Mouse (Mus musculus) heart, postnatal 4 days (tissue): ENCODE measurements around the gene Ube2m. TPM values are rescaled to one million over a fixed set of nuclear protein-coding genes. Genes with fewer than 3 reads are reported as not detected.

Source experiments
- DNase-seq: peaks from one replicate; pipeline ENCODE4 v3.0.0; 2021
- total RNA-seq, 2 experiments: library from RNA; stranded (reverse); gene quantifications; 2 replicates each; pipeline ENCODE4 v1.2.3; 2021

Gene Ube2m
- total RNA-seq, 2 experiments from 2014 or later, result 193 to 202 TPM

- no peak for DNase-seq
Measured at GRCm38 (mm10) chr7:12998851-12999250, 39.2 kb downstream of the Ube2m start, which contains the start of gene Trim28. TSS of gene Trim28 (plus strand) at chr7:12999114.

GRCm38 (mm10) chr7:12998053-12998452 lies 40.0 kb downstream of the Ube2m start, which contains the start of gene Slc27a5:
TSS of gene Slc27a5 (minus strand) at chr7:12998192.
- DNase-seq, result no peak

DNA sequence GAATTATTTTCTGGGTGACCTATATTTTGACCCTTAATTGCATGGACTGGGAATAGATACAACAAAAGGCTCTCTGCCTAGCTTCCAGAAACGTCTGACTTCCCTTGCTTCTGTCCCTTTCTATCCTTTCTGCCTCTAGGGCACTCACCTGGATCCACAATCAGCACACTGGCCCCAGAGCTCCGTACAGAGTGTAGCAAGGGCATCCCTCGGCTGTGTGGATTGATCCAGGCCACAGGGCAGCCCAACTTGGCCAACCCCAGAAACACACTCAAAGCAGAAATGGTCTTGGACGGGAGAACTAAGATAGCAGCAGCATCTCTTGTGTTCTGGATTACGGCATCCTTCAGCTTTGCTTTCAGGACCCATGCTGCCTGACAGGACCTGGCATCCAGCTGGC lies 40.8 kb downstream of the Ube2m start:
- DNase-seq, result no peak

- DNase-seq, result no peak
Measured at GRCm38 (mm10) chr7:12995862-12996261, 42.2 kb downstream of the Ube2m start.

DNA sequence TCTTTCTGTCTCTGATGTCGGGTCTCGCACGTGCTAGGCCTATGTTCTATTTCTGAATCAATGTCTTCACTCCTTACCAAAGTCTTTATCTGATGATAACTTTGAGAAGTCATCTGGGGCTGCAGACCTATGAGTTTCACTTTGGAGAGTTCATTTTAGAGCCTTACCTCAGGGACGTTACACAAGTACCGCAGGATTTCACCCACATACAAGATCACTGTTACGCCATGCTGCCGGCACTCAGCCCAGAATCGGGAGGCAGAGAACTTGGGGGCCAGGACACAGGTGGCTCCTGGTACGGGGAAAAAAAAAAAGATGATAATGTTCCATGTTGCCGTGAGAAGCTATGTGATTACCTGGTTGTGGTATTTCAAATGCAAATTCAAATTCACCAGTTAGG lies 44.9 kb downstream of the Ube2m start:
- DNase-seq, result no peak

GRCm38 (mm10) chr7:12992222-12992621 lies 45.9 kb downstream of the Ube2m start:
- DNase-seq, result peak; percentile 37

DNA sequence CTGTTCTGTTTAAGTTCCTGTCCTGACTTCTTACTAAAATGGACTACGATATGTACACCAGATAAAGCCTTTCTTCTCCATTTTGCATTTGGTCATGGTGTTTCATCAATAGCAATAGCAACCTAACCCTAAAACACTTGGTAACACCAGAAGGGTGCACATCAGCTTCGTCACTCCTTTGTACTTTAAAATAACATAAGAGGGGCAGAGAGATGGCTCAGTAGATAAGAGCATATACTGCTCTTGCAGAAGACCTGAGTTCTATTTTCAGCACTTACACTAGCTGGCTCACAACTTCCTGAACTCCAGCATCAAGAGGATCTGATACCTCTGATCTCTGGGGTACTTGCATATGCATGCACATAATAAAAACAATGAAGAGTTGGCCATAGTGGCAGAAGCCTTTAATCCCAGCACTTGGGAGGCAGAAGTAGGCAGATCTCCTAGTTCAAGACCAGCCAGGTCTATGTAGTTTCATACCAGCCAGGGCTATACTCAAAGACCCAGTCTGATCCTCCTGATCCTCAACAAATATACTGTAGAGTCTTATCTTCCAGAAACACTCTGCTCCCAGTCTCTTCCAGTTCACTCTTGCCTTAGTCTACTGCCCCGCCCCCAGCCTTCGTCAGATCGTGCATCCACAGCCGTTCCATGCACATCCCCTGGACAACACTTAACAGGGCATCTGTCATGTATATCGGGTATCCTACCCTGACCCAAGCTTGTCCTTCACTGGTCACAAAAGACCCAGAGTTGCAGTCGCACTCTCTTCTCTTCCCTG lies 50.5 kb downstream of the Ube2m start:
- DNase-seq, result no peak

DNA sequence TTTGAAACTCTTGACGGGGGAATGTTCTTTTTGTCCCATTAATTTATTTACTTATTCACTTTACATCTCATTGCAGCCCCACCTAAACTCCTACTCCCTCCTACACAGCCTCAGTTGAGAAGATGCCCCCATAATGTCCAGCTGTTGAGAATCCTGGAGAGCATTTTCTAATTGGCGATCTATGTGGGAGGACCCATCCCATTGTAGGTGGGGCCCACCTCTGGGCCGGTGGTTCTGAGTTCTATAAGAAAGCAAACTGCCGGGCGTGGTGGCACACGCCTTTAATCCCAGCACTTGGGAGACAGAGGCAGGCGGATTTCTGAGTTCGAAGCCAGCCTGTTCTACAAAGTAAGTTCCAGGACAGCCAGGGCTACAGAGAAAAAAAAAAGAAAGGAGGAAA lies 51.2 kb downstream of the Ube2m start:
- no peak for DNase-seq

DNA sequence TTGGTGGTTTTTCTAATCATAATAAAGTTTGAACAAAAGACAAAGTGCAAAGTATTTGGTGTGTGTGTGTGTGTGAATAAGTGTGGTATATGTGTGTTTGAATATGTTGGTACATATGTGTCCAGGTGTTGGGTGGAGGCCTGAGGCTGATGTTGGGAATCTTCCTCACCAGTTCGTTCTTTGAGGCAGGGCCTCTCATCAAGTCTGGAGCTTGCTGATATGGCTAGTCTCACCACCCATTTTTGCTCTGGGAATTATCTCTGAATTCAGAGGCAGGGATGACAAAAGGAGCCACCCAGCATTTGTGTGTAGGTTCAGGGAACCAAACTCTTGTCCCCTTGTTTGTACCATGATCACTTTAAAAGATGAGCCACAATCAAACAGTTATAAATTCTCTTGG lies 52.4 kb downstream of the Ube2m start:
- no peak for DNase-seq

Other genes with a start within 250 kb of the Ube2m start
- 1 to 10 TPM; 4.0 to 4.6 TPM for gene Zscan18, start 234.6 kb downstream of the Ube2m start, total RNA-seq
- 10 to 100 TPM in 1 of 2 experiments, 1 to 10 TPM in 1; 9.2 to 10.3 TPM for gene Zfp329, start 219.4 kb downstream of the Ube2m start, total RNA-seq
- gene Zfp110, start 203.5 kb downstream of the Ube2m start, total RNA-seq, result 10 to 100 TPM; 21.5 to 22.4 TPM
- gene Zfp128, start 157.1 kb downstream of the Ube2m start, total RNA-seq, result 1 to 10 TPM; 3.3 to 4.3 TPM
- gene Zscan22, start 140.5 kb downstream of the Ube2m start, total RNA-seq, result 1 to 10 TPM; 7.1 to 7.3 TPM
- 100 to 1,000 TPM; 857 to 895 TPM for gene Rps5, start 116.0 kb downstream of the Ube2m start, total RNA-seq
- gene Rnf225, start 110.9 kb downstream of the Ube2m start, total RNA-seq, result under 1 TPM; 0.38 to 0.67 TPM
- gene Zfp324, start 72.4 kb downstream of the Ube2m start, total RNA-seq, result 1 to 10 TPM; 4.9 to 5.4 TPM
- gene Zfp446, start 60.4 kb downstream of the Ube2m start, total RNA-seq, result 1 to 10 TPM; 3.3 to 4.3 TPM
- not detected for gene Slc27a5, start 40.1 kb downstream of the Ube2m start, total RNA-seq
- 100 to 1,000 TPM; 240 to 249 TPM for gene Trim28, start 39.2 kb downstream of the Ube2m start, total RNA-seq
- gene Zbtb45, start 28.2 kb downstream of the Ube2m start, total RNA-seq, result 10 to 100 TPM; 11.0 to 12.1 TPM
- 100 to 1,000 TPM; 114 to 129 TPM for gene Chmp2a, start 3.5 kb downstream of the Ube2m start, total RNA-seq
- gene Mzf1, start 16.5 kb upstream of the Ube2m start, total RNA-seq, result 1 to 10 TPM; 1.2 TPM
- not detected for gene Vmn1r85, start 56.9 kb upstream of the Ube2m start, total RNA-seq
- gene Vmn1r86, start 81.6 kb upstream of the Ube2m start, total RNA-seq, result not detected
- gene Vmn1r87, start 101.9 kb upstream of the Ube2m start, total RNA-seq, result not detected
- under 1 TPM; 0.07 to 0.12 TPM for gene Vmn1r88, start 121.3 kb upstream of the Ube2m start, total RNA-seq
- gene Vmn1r89, start 174.7 kb upstream of the Ube2m start, total RNA-seq, result not detected
- 10 to 100 TPM; 44.3 to 45.5 TPM for gene Lig1, start 239.0 kb upstream of the Ube2m start, total RNA-seq
- 1 to 10 TPM; 5.8 to 6.5 TPM for gene Zswim9, start 240.4 kb upstream of the Ube2m start, total RNA-seq